Mouse (Mus musculus) thymus, postnatal 36 days (tissue): ENCODE measurements at regions not wholly inside any gene's neighbourhood (a gene's known extent, or its start where the extent isn't known, plus 50 kb on each side); places are given as distances from the start of the nearest gene placed in this dataset.

Source experiments
- DNase-seq, 2 experiments: peaks; one replicate each; pipeline ENCODE4 v3.0.0; 2022; ENCODE audit warnings: mixed read lengths in 2 of 2

- DNase-seq = no peak
Observed at GRCm38 (mm10) chr4:124321221-124321620, 289.4 kb downstream of the 3100002H09Rik start.

GRCm38 (mm10) chr4:124317042-124317441 is 293.6 kb downstream of the 3100002H09Rik start:
- DNase-seq = no peak

DNA sequence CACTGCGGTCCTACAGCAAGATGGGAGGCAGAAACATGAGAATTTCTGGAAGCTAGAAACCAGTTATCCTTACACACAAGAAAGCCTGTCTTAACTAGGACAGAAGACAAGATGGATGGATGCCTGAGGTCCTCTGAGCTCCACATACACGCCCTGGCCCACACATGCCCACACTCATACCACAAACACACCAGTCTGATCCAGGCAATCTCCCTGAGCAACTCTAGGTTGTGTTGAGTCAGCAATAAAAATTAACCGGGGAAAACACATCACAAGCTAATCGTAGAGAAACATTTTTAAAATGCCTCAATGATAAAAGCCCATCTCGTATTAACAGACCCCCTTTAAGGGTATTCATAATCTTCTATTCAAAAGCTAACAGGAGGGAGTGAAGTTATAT is 298.9 kb downstream of the 3100002H09Rik start:
- DNase-seq = no peak

- DNase-seq = no peak
Observed at GRCm38 (mm10) chr4:124310594-124310993, 300.0 kb downstream of the 3100002H09Rik start.

DNA sequence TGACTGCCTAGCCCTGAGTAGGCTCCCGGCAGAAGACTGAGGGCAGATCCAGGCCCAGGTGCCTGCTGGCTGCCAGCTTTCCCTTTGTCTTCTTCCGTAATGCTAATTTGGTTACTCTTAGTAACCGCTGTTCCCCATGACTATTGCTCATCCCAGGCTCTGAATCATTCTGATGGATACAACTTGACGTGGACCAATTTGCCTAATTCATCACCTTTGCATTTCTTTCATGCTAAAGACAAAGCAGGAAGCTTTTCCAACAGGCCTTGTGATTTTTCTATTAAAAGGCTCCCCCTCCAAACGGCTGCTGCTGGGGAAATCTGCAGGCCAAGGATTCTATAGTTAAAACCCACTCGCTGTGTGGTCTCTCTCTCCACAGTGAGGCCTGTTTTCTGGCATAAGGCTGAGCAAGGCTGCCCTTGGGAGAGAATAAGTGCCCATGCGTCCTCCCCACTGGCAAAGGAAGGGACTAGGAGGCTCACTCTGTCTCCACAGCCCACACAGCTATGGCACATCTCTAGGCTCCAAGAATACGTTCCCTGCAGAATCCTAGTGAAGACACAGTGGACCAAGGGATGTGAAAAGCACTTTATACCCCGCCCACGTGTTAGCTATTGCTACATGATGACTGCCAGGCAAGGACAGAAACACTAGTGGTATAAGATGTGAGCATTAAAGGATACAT is 304.6 kb downstream of the 3100002H09Rik start:
- DNase-seq = no peak

DNA sequence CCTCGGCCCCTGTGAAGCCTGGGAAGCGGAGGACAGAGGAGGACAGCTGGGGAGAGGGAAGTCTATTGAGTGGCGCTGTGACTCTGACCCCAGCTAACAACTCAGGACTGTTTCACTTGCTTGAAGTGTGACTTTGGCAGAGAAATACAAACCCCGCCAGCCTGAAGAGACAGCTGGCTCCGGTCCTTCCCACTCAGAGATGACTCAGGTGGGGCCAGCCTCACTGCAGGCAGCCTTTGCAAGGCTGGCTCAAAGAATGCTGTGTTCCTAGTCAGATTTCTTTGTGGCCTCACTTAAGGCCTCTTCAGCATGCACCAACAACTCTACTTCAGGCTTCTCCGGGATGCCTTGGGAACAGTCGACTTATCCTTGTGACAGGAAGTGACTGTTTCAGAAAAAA is 307.7 kb downstream of the 3100002H09Rik start:
- no peak for DNase-seq

- DNase-seq = no peak
Observed at GRCm38 (mm10) chr4:124298667-124299437, 311.8 kb downstream of the 3100002H09Rik start.

DNA sequence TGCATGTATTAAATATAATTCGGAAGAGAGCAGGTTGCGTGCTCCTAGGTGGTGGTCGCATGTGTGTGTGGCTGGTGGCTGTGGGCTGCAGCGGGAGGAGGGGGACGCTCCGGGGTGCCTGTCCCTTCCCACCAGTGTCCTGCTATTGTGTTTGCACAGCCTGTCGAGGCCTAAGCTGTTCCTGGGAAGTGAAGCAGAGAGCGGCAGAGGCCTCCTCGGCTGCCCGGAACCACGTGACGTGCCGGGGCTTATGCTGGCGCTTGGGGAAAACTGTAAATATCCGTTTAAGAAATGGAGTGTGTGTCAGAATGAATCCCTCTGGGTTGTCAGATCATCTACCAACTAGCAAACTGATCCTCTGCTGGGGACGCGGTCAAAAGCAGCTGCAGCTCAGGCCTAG is 318.3 kb downstream of the 3100002H09Rik start:
- no peak for DNase-seq

DNA sequence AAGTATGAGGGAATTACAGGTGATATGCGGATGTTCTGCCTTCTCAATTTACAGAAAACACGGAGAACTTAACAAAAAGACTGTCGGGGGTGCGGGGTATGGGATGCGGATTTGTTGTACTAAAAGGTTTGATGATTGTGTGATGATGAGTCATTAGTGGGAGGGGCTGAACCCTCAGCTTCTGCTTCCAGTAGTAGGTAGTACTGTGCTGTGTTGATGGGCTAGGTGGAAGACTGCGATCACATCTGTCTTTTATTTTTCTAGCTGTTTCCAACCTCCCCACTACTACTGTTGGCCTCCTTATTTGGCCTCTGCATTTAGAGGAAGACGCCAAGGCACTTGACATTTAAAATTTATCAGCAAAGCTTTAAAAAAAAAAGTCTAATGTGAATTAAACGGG is 318.8 kb downstream of the 3100002H09Rik start:
- DNase-seq = no peak

DNA sequence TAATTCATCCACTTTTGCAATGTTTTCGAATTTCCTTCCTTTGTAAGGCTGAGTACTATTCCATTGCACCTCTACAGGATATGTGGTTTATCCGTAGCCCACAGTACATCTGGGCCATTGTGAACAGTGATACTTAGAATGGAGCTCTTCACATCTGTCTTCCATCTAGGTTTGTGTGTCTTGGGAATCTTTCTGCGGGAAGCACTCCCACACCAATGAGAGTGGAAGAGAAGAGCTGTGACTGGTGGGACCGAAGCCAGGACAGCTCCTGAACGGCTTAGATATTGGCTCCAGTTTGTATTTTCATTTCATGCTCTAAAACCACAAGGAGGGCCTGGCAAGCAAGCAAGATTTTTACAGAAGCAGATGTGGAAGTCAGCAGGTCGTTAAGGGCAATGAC is 323.1 kb downstream of the 3100002H09Rik start:
- DNase-seq = no peak

- DNase-seq = no peak
Observed at GRCm38 (mm10) chr4:124278681-124279080, 331.9 kb downstream of the 3100002H09Rik start.

DNA sequence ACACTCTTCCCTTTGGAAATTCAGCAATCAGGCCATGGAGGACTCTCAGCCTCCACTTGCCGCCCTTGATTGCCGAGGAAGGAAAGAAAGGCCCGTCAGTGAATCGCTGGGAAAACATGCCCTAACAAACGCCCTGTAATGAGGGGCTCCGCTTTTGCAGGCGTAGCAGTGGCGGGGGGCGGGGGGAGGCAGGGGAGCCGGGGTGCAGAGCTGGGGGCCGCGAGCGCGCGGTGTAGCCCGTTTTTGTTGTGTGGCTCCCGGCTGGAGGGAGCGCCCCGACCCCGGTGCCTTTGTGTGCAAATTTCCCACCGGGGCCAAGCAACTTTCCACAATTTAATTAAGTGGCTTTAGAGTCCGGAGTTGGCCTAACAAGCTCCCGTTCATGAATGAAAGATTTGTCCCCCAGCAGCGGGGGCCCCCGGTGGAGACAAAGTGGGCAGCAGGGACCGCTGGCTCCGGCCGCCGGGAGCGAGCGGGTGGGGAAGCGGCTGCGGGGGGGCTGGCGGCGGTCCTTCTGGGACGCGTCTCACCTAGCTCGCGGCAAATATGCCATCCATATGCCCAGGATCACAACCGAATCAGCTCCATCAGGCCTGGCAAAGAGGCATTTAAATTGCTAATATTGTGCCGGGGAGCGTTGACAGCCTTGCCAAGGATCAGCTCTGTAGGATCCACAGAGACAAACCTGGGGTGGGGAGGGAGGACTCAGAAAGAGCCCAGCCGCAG is 333.0 kb downstream of the 3100002H09Rik start:
- no peak for DNase-seq

- DNase-seq = no peak
Observed at GRCm38 (mm10) chr4:124276741-124277455, 333.7 kb downstream of the 3100002H09Rik start.

DNA sequence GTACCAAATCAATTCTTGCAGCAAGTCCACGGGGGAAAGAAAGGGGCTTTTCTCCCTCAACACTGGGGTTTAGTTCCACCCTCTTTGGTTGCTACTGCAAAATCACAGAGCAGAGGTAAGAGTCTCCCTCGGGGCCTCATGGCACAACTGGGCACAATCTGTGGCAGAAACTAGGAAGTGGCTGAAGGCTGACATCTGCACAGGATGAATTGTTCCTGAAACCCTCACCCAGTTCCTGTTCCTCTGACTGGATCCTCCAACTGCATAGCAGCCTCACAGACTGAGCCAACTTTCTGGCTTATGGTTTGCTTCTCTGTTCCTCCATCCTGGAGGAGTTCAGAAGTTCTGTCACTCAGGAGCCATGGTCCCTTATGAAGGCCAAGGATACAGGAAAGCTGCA is 338.6 kb downstream of the 3100002H09Rik start:
- DNase-seq = no peak

DNA sequence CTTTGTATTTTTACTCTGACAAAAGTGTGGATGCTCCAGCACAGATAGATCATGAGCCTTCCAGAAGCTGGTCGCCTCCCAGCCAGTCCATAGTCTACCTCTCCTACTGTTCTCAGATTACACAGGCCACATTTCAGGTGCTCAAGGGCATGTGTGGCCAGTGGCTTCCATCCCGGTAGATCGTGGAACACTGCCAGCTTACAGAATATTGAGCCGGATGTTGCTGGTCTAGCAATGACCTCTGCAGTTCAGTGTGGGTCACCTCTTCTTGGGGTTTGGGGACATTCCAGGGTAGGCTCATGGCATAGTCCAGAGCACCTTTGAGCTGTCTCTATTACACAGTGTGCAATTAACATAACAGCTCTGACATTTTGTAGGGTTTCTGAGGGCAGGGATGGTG is 342.2 kb downstream of the 3100002H09Rik start:
- DNase-seq = no peak

- no peak for DNase-seq
Observed at GRCm38 (mm10) chr4:124266573-124266972, 344.0 kb downstream of the 3100002H09Rik start.

GRCm38 (mm10) chr4:124265527-124265926 is 345.1 kb downstream of the 3100002H09Rik start:
- no peak for DNase-seq

DNA sequence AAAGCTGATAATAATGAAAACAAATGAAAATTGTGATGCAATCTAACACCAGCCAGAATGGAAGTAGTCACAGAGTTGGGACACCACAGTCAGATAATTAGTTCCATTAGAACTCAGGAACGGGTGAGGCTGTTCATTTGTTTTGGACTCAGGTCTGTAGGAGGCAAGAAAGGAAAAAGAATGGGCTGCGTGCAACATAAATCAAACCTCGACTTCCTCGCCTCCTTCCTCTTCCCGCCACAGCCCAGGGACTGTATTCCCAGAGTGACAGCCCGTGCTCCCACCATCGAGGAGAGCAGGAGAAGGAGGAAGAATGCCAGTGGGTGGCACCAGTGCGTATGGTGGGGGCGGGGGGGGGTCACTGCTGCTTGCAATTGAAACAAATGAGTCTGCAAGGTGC is 339.2 kb upstream of the 4930535I16Rik start:
- DNase-seq = no peak

- DNase-seq = no peak
Observed at GRCm38 (mm10) chr4:124256515-124256914, 338.7 kb upstream of the 4930535I16Rik start.

- no peak for DNase-seq
Observed at GRCm38 (mm10) chr4:124255183-124255543, 337.3 kb upstream of the 4930535I16Rik start.

DNA sequence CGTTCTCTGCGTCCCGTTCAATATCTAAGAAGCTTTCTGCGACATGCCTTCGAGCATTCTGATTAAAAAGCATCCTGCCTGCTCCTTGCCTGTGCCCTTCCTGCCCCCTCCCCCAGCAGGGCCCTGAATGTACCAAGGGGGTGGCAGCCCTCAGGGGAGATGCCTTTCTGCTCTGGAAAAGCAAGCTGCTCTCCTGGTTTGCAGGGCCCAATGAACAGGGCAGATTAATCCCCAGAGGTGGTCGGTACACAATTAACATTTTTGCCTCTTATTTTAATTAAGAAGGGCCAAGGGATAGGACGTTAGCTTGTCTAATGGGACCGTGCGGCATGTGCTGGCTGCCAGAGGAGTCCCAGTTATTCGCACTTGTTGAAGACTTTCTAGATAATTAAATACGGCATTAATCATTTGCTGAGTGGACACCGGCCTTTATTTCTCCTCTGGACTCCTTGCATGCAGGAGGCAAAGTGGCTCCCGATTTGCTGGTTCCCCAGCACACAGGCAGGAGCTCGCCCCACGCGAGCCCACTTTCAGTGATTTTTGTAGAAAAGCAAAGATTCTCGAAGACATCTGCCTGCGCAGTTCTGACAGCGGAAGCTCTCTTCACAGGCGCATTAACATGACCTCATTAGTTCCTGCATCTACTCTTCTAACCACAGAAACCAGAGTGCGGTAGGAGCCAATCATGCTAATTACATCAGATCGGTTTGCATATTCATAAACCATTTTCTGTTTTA is 336.8 kb upstream of the 4930535I16Rik start:
- DNase-seq = no peak

DNA sequence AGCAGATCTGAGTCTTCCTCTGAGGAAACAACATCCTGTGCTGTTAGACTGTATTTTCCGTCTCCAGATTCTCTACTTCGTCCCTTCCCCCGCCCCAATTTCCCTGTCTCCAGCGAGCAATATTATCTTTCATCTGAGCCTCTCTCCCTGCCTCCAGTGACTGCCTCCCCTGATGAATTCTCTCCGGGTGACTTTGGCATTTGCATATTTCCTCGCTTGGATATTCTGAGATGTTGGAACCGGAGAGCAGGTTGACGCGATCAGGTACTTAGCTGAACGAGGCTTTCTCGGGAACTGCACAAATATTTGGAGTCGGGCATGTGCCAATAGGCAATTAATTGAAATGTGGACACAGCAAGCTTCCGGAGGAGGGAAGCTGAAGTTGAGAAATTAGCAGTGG is 323.8 kb upstream of the 4930535I16Rik start:
- DNase-seq = no peak
